20 mouse cellular contexts compared by ENCODE assay signal in genomic region chr1:44167859-44168383, GRCm38 (mm10). TPM values are rescaled to one million over a fixed set of nuclear protein-coding genes. Genes with fewer than 3 reads are reported as not detected.
DNase-seq lines count a peak whose midpoint lies in the region; ATAC-seq and TF ChIP-seq lines count a peak whose summit lies in the region.
"Had no signal": no experiment of that assay in that cellular context is flagged by ENCODE, and none has a peak within 500 bp of the region (broad histone marks: within the 10 kb centered on the region; RNA-seq: fewer than 3 reads in every experiment).

No protein-coding gene starts in this region.

- no peak for ATAC-seq in kidney, postnatal 0 days (replicated peaks; ENCODE audit: low FRiP score, low read depth)
- ATAC-seq: activated CD4-positive, CD25-positive, alpha-beta regulatory T cell, adult 4 months; forebrain, embryonic 16.5 days had no signal

- 0 out of 2 replicates have a peak, but pooled peaks have one; percentile 12 for TF ChIP-seq CTCF in kidney, postnatal 0 days (IDR thresholded peaks at IDR 0.05; ENCODE audit: low read depth)
- TF ChIP-seq CTCF in kidney, adult 2 months (conservative IDR thresholded peaks at IDR 0.05; ENCODE audit: insufficient read depth, insufficient read length, low read depth, low read length) = no peak
- TF ChIP-seq CTCF in E14TG2a.4 (conservative IDR thresholded peaks at IDR 0.05; ENCODE audit: low read length) = peak; percentile 44; the same call in 1 of the 2 replicates

- peaks cover 40% of the 10 kb centered on the region for H3K36me3 ChIP-seq in kidney, postnatal 0 days (ENCODE audit: insufficient read depth, low read length)
- peaks cover 8% of the 10 kb centered on the region for H3K36me3 ChIP-seq in kidney, adult 2 months (ENCODE audit: control insufficient read depth, insufficient read depth, low read length)
- H3K36me3 ChIP-seq in E14TG2a.4 (ENCODE audit: insufficient read depth, low read length) = peaks cover 56% of the 10 kb centered on the region

- H3K4me1 ChIP-seq in kidney, postnatal 0 days (replicated peaks; ENCODE audit: insufficient read depth, low read length) = no peaks in the 10 kb centered on the region
- no peaks in the 10 kb centered on the region for H3K4me1 ChIP-seq in kidney, adult 2 months (ENCODE audit: control insufficient read depth, insufficient read depth, low read length)
- H3K4me1 ChIP-seq in E14TG2a.4 (replicated peaks; ENCODE audit: low read depth, low read length) = no peaks in the 10 kb centered on the region; the same call in 1 of the 2 replicates
- H3K4me1 ChIP-seq: midbrain, embryonic 12.5 days had no signal

- TF ChIP-seq POLR2A in kidney, adult 2 months (IDR thresholded peaks at IDR 0.05; ENCODE audit: low read depth, low read length) = no peak

- H3K4me3 ChIP-seq in kidney, postnatal 0 days (replicated peaks; ENCODE audit: low read depth, low read length) = no peak overlapping the region
- no peak overlapping the region for H3K4me3 ChIP-seq in kidney, adult 2 months (ENCODE audit: insufficient read depth, low read depth, low read length)
- no peak overlapping the region for H3K4me3 ChIP-seq in E14TG2a.4 (replicated peaks; ENCODE audit: low read length)
- H3K4me3 ChIP-seq: erythroblast, embryonic 14.5 days; midbrain, embryonic 12.5 days had no signal

- 98% methylated on average over 3 of the region's 3 CpGs for WGBS in kidney, postnatal 0 days
- WGBS in kidney, adult 2 months = 98% methylated on average over 3 of the region's 3 CpGs

- H3K27me3 ChIP-seq in kidney, postnatal 0 days (ENCODE audit: insufficient read depth, low read length) = no peaks in the 10 kb centered on the region
- no peaks in the 10 kb centered on the region for H3K27me3 ChIP-seq in kidney, adult 2 months (replicated peaks; ENCODE audit: control insufficient read depth, insufficient read depth, low read length)
- H3K27me3 ChIP-seq in E14TG2a.4 (ENCODE audit: insufficient read depth, low read length) = no peaks in the 10 kb centered on the region
- H3K27me3 ChIP-seq: midbrain, embryonic 12.5 days had no signal

- H3K4me2 ChIP-seq in kidney, postnatal 0 days (ENCODE audit: low read length) = no peak overlapping the region
- H3K4me2 ChIP-seq: heart, embryonic 11.5 days; liver, embryonic 11.5 days; midbrain, embryonic 12.5 days had no signal

- no peaks in the 10 kb centered on the region for H3K9me3 ChIP-seq in kidney, postnatal 0 days (replicated peaks; ENCODE audit: low read length)
- H3K9me3 ChIP-seq in E14TG2a.4 (ENCODE audit: low read length) = no peaks in the 10 kb centered on the region

- DNase-seq in kidney, postnatal 0 days (ENCODE audit: low spot score) = no peak
- DNase-seq in kidney, adult 2 months = no peak
- DNase-seq in 3T3-L1 (ENCODE audit: low read depth, low spot score) = peak; percentile 25
- peak; percentile 68 for DNase-seq in ZHBTc4 (ENCODE audit: low read depth, low spot score)
- DNase-seq in kidney, postnatal 10 days = no peak
- no peak for DNase-seq in adrenal gland, adult 18-20 months (ENCODE audit: low spot score in 2 of 2)
- DNase-seq: cerebellum, postnatal 10 days; gastrocnemius, postnatal 14 days; lung, postnatal 36 days had no signal

- H3K27ac ChIP-seq in kidney, postnatal 0 days = no peak overlapping the region
- no peak overlapping the region for H3K27ac ChIP-seq in kidney, adult 2 months (ENCODE audit: insufficient read depth, low read depth, low read length)
- H3K27ac ChIP-seq: midbrain, embryonic 12.5 days had no signal

- H3K9ac ChIP-seq in kidney, postnatal 0 days (ENCODE audit: low read depth, low read length) = no peak overlapping the region
- H3K9ac ChIP-seq: midbrain, embryonic 12.5 days had no signal

RNA-seq across cellular contexts. Expression of gene Ercc5, which starts 20.4 kb away (rescaled TPM):
- polyA plus RNA-seq in kidney, postnatal 0 days (2015; fragmentation: Nextera tagmentation; extraction: Ambion mirVana) = 14.1 TPM in 2 replicates
- polyA plus RNA-seq in kidney, adult 2 months (2012; rRNA removed) = 4.3 and 4.6 TPM in 2 replicates
- 10 to 100 TPM; 18.1 to 22.3 TPM for total RNA-seq in adrenal gland, adult 18-20 months (2021)

RNA-seq across cellular contexts. Expression of gene Bivm, which starts 49.2 kb away (rescaled TPM):
- polyA plus RNA-seq in kidney, postnatal 0 days (2015; fragmentation: Nextera tagmentation; extraction: Ambion mirVana) = 16.4 and 17.0 TPM in 2 replicates
- polyA plus RNA-seq in kidney, adult 2 months (2012; rRNA removed) = 9.5 and 12.2 TPM in 2 replicates
- 10 to 100 TPM; 14.6 to 15.9 TPM for total RNA-seq in adrenal gland, adult 18-20 months (2021)

RNA-seq across cellular contexts. Expression of gene Kdelc1, which starts 49.3 kb away (rescaled TPM):
- polyA plus RNA-seq in kidney, postnatal 0 days (2015; fragmentation: Nextera tagmentation; extraction: Ambion mirVana) = 45.8 and 53.8 TPM in 2 replicates
- polyA plus RNA-seq in kidney, adult 2 months (2012; rRNA removed) = 11.4 and 12.0 TPM in 2 replicates
- total RNA-seq in adrenal gland, adult 18-20 months (2021) = 10 to 100 TPM; 10.8 to 15.9 TPM

RNA-seq across cellular contexts. Expression of gene Mettl21e, which starts 50.8 kb away (rescaled TPM):
- not detected in 2 replicates for polyA plus RNA-seq in kidney, postnatal 0 days (2015; fragmentation: Nextera tagmentation; extraction: Ambion mirVana)
- polyA plus RNA-seq in kidney, adult 2 months (2012; rRNA removed) = 0.03 TPM in 1 of 2 replicates, not detected in the other
- not detected for total RNA-seq in adrenal gland, adult 18-20 months (2021)
- total RNA-seq: left cerebral cortex, postnatal 36 days had no signal
- polyA plus RNA-seq: activated CD4-positive, CD25-positive, alpha-beta regulatory T cell, adult 4 months; erythroblast, embryonic 14.5 days; heart, embryonic 11.5 days; kidney, embryonic 14.5 days; liver, embryonic 11.5 days; midbrain, embryonic 12.5 days; spleen, adult 2 months; testis, adult 2 months had no signal

Comparison
In these comparisons a context has a peak if more than half of its experiments do, and no peak if none do; other contexts are left out.
1. DNase-seq: peak in 3T3-L1 (single experiment) and ZHBTc4 (single experiment); none in kidney, postnatal 0 days (single experiment), kidney, adult 2 months (single experiment), kidney, postnatal 10 days (single experiment) and adrenal gland, adult 18-20 months (0 of 2).